In the genomic region with DNA sequence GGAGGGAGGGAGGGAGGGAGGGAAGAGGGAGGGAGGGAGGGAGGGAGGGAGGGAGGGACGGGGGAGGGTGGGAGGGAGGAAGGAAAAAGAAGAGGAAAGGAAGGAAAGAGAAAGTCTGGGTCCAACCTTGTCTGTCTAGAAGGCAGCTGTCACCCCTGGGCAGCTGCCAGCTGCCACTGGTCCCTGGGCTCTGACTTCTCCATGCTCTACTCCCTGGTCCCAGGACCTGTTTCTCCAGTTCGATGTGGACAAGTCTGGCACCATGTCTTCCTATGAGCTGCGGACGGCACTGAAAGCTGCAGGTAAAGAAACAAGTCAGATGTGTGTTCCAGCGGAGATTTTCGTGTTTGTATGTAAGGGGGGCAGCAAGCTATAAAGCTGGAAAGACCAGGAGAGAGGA, we compare ENCODE assay signal across 36 mouse cellular contexts. TPM values are rescaled to one million over a fixed set of nuclear protein-coding genes. Genes with fewer than 3 reads are reported as not detected.
"Had no signal": no experiment of that assay in that cellular context is flagged by ENCODE, and none has a peak within 500 bp of the region (broad histone marks: within the 10 kb centered on the region; RNA-seq: fewer than 3 reads in every experiment).

No protein-coding gene starts in this region.

- H3K4me3 ChIP-seq: heart, embryonic 10.5 days; heart, embryonic 12.5 days; heart, embryonic 13.5 days; heart, embryonic 15.5 days; hindbrain, embryonic 10.5 days; hindbrain, embryonic 12.5 days; hindbrain, embryonic 13.5 days; hindbrain, embryonic 15.5 days; intestine, embryonic 15.5 days; kidney, embryonic 15.5 days; layer of hippocampus, adult 2 months had no signal

- H3K27me3 ChIP-seq: hindbrain, embryonic 15.5 days had no signal

- H3K36me3 ChIP-seq: heart, embryonic 10.5 days; heart, embryonic 12.5 days; heart, embryonic 13.5 days; heart, embryonic 15.5 days; hindbrain, embryonic 10.5 days; hindbrain, embryonic 12.5 days; hindbrain, embryonic 13.5 days; hindbrain, embryonic 15.5 days; intestine, embryonic 15.5 days; kidney, embryonic 15.5 days had no signal

- H3K27ac ChIP-seq: heart, embryonic 10.5 days; heart, embryonic 13.5 days; heart, embryonic 15.5 days; hindbrain, embryonic 10.5 days; hindbrain, embryonic 12.5 days; hindbrain, embryonic 13.5 days; hindbrain, embryonic 14.5 days; hindbrain, embryonic 15.5 days; hindbrain, postnatal 0 days; intestine, embryonic 15.5 days; kidney, embryonic 15.5 days; kidney, postnatal 0 days; layer of hippocampus, adult 2 months had no signal

- H3K4me2 ChIP-seq: heart, embryonic 11.5 days; heart, embryonic 12.5 days; heart, embryonic 13.5 days; heart, embryonic 15.5 days; hindbrain, embryonic 12.5 days; hindbrain, embryonic 13.5 days; hindbrain, embryonic 14.5 days; hindbrain, embryonic 15.5 days; intestine, embryonic 15.5 days; kidney, embryonic 15.5 days had no signal

- DNase-seq: heart, postnatal 10 days; heart, postnatal 14 days; heart, postnatal 36 days; heart, postnatal 4 days; kidney, adult 11 months; kidney, adult 18-20 months; kidney, adult 2 months; kidney, adult 8-10 months; kidney, adult 9 months; kidney, postnatal 10 days; kidney, postnatal 14 days; kidney, postnatal 25 days; kidney, postnatal 36 days; kidney, postnatal 4 days; layer of hippocampus, adult 9-11 months; layer of hippocampus, postnatal 36 days had no signal

- H3K9ac ChIP-seq: heart, embryonic 12.5 days; heart, embryonic 13.5 days; heart, embryonic 15.5 days; hindbrain, embryonic 12.5 days; hindbrain, embryonic 13.5 days; hindbrain, embryonic 14.5 days; hindbrain, embryonic 15.5 days; intestine, embryonic 15.5 days; kidney, embryonic 15.5 days had no signal

- H3K4me1 ChIP-seq: heart, embryonic 12.5 days; intestine, embryonic 15.5 days had no signal

RNA-seq across cellular contexts. Expression of a gene that starts 38.4 kb away (rescaled TPM):
- total RNA-seq: heart, postnatal 10 days; heart, postnatal 25 days; heart, postnatal 36 days; hematopoietic stem cell, adult 5-6 weeks; hindbrain, postnatal 0 days had no signal
- polyA plus RNA-seq: heart, embryonic 10.5 days; heart, embryonic 11.5 days; hindbrain, embryonic 10.5 days; hindbrain, embryonic 11.5 days; hindbrain, embryonic 12.5 days; inflammation-experienced regulatory T-cells, adult 6 months; kidney, adult 2 months; kidney, embryonic 16.5 days had no signal

RNA-seq across cellular contexts. Expression of a gene that starts 44.8 kb away (rescaled TPM):
- total RNA-seq: hematopoietic stem cell, adult 5-6 weeks had no signal
- polyA plus RNA-seq: hindbrain, embryonic 10.5 days; inflammation-experienced regulatory T-cells, adult 6 months had no signal
